Mouse (Mus musculus): ENCODE measurements at regions not wholly inside any gene's neighbourhood (a gene's known extent, or its start where the extent isn't known, plus 50 kb on each side); places are given as distances from the start of the nearest gene placed in this dataset.

- no peak for ATAC-seq (ENCODE audit: poor library complexity, severe bottlenecking)
These were observed 256.4 kb upstream of the Rgma start for GRCm38 (mm10) chr7:73118871-73119270.

GRCm38 (mm10) chr7:73120276-73120675 lies 255.0 kb upstream of the Rgma start:
- ATAC-seq (ENCODE audit: poor library complexity, severe bottlenecking): no peak

- ATAC-seq (ENCODE audit: poor library complexity, severe bottlenecking): no peak
These were observed 250.3 kb upstream of the Rgma start for GRCm38 (mm10) chr7:73124976-73125375.

- ATAC-seq (ENCODE audit: poor library complexity, severe bottlenecking): no peak
These were observed 249.4 kb upstream of the Rgma start for GRCm38 (mm10) chr7:73125864-73126263.

- ATAC-seq (ENCODE audit: poor library complexity, severe bottlenecking): no peak
These were observed 239.5 kb upstream of the Rgma start for GRCm38 (mm10) chr7:73135786-73136185.

GRCm38 (mm10) chr7:73138269-73138668 lies 237.0 kb upstream of the Rgma start:
- no peak for ATAC-seq (ENCODE audit: poor library complexity, severe bottlenecking)

- no peak for ATAC-seq (ENCODE audit: poor library complexity, severe bottlenecking)
These were observed 236.3 kb upstream of the Rgma start for GRCm38 (mm10) chr7:73138861-73139493.

- ATAC-seq (ENCODE audit: poor library complexity, severe bottlenecking): no peak
These were observed 235.4 kb upstream of the Rgma start for GRCm38 (mm10) chr7:73139901-73140300.

GRCm38 (mm10) chr7:73141167-73141566 lies 234.1 kb upstream of the Rgma start:
- ATAC-seq (ENCODE audit: poor library complexity, severe bottlenecking): no peak

- no peak for ATAC-seq (ENCODE audit: poor library complexity, severe bottlenecking)
These were observed 231.4 kb upstream of the Rgma start for GRCm38 (mm10) chr7:73143902-73144301.

GRCm38 (mm10) chr7:73144846-73145245 lies 230.5 kb upstream of the Rgma start:
- ATAC-seq (ENCODE audit: poor library complexity, severe bottlenecking): no peak

GRCm38 (mm10) chr7:73147251-73147650 lies 228.1 kb upstream of the Rgma start:
- no peak for ATAC-seq (ENCODE audit: poor library complexity, severe bottlenecking)

- no peak for ATAC-seq (ENCODE audit: poor library complexity, severe bottlenecking)
These were observed 224.9 kb upstream of the Rgma start for GRCm38 (mm10) chr7:73150436-73150835.

GRCm38 (mm10) chr7:73151586-73152467 lies 223.5 kb upstream of the Rgma start:
- no peak for ATAC-seq (ENCODE audit: poor library complexity, severe bottlenecking)

- ATAC-seq (ENCODE audit: poor library complexity, severe bottlenecking): no peak
These were observed 221.6 kb upstream of the Rgma start for GRCm38 (mm10) chr7:73153668-73154067.

GRCm38 (mm10) chr7:73158833-73159232 lies 216.5 kb upstream of the Rgma start:
- no peak for ATAC-seq (ENCODE audit: poor library complexity, severe bottlenecking)

- no peak for ATAC-seq (ENCODE audit: poor library complexity, severe bottlenecking)
These were observed 214.3 kb upstream of the Rgma start for GRCm38 (mm10) chr7:73160968-73161367.

- ATAC-seq (ENCODE audit: poor library complexity, severe bottlenecking): no peak
These were observed 211.6 kb upstream of the Rgma start for GRCm38 (mm10) chr7:73163687-73164086.

- no peak for ATAC-seq (ENCODE audit: poor library complexity, severe bottlenecking)
These were observed 209.8 kb upstream of the Rgma start for GRCm38 (mm10) chr7:73165521-73165920.

GRCm38 (mm10) chr7:73169416-73169815 lies 205.9 kb upstream of the Rgma start:
- no peak for ATAC-seq (ENCODE audit: poor library complexity, severe bottlenecking)

GRCm38 (mm10) chr7:73172615-73173014 lies 202.7 kb upstream of the Rgma start:
- ATAC-seq (ENCODE audit: poor library complexity, severe bottlenecking): no peak

- ATAC-seq (ENCODE audit: poor library complexity, severe bottlenecking): no peak
These were observed 191.5 kb upstream of the Rgma start for GRCm38 (mm10) chr7:73183761-73184160.

Data from megakaryocyte, adult 5-6 weeks (primary cell).